Mouse (Mus musculus) midbrain, embryonic 15.5 days (tissue): ENCODE results near the gene Col9a3. TPM values are rescaled to one million over a fixed set of nuclear protein-coding genes. Genes with fewer than 3 reads are reported as not detected.

Experiments
- ATAC-seq: fragments of 200-750 bp; cut with Nextera tagmentation; replicated peaks from 2 replicates; pipeline ENCODE4 v1.8.0; 2017; ENCODE audit warnings: moderate TSS enrichment
- H3K27ac ChIP-seq: fragments of 300-500 bp; sonication (generic); 2 replicates; pipeline ENCODE4 v1.5.1; 2015; ENCODE audit warnings: mild to moderate bottlenecking, inconsistent platforms
- H3K27me3 ChIP-seq: fragments of 300-500 bp; sonication (generic); replicated peaks from 2 replicates; pipeline ENCODE4 v1.6.1; 2015; ENCODE audit warnings: inconsistent platforms
- H3K36me3 ChIP-seq: fragments of 300-500 bp; sonication (generic); replicated peaks from 2 replicates; pipeline ENCODE4 v1.6.1; 2015; ENCODE audit warnings: inconsistent platforms
- H3K4me1 ChIP-seq: fragments of 300-500 bp; sonication (generic); 2 replicates; pipeline ENCODE4 v1.6.1; 2015; ENCODE audit warnings: inconsistent platforms
- H3K4me2 ChIP-seq: fragments of 300-500 bp; sonication (generic); 2 replicates; pipeline ENCODE4 v1.6.1; 2015; ENCODE audit warnings: inconsistent platforms, mild to moderate bottlenecking, moderate library complexity
- H3K4me3 ChIP-seq: fragments of 300-500 bp; sonication (generic); 2 replicates; pipeline ENCODE4 v1.5.1; 2015; ENCODE audit warnings: mild to moderate bottlenecking, inconsistent platforms
- H3K9ac ChIP-seq: fragments of 300-500 bp; sonication (generic); 2 replicates; pipeline ENCODE4 v1.6.1; 2015; ENCODE audit warnings: mild to moderate bottlenecking, inconsistent platforms
- H3K9me3 ChIP-seq: fragments of 300-500 bp; sonication (generic); 2 replicates; pipeline ENCODE4 v1.6.1; 2016; ENCODE audit warnings: inconsistent platforms
- WGBS: fragments of 180-500 bp; shearing (Covaris S2); methylation state at CpG from one replicate; pipeline ENCODE4 v1.1.7; 2015; ENCODE audit warnings: mixed read lengths; 5-methylcytosine and 5-hydroxymethylcytosine counted together
- polyA plus RNA-seq: library from polyadenylated mRNA; unstranded; fragments of >200 nt; fragmentation: Nextera tagmentation; extraction: Ambion mirVana; gene quantifications from 2 replicates; pipeline ENCODE4 v1.2.1, GENCODE M21; 2015

The Col9a3 gene
- polyA plus RNA-seq, 1 experiment from 2014 or later = 36.7 TPM

GRCm38 (mm10) chr2:180581002-180581401 is 16.6 kb upstream of the Col9a3 start, which contains the start of gene Mrgbp:
Gene Mrgbp (plus strand): TSS chr2:180581304.
- H3K4me3 ChIP-seq = no peak within 1 kb of the TSS
- peaks cover 13% of the 10 kb centered on the region for H3K36me3 ChIP-seq
- 0 out of 2 replicates have a peak, but pooled peaks cover 6% of the 10 kb centered on the region for H3K27me3 ChIP-seq
- no peak for ATAC-seq
- no peak within 1 kb of the TSS for H3K9ac ChIP-seq
- no peak within 1 kb of the TSS for H3K27ac ChIP-seq
- H3K4me2 ChIP-seq = no peak within 1 kb of the TSS
- 78% methylated on average over 3 of the region's 3 CpGs for WGBS
- peaks cover 24% of the 10 kb centered on the region for H3K4me1 ChIP-seq
- no peaks in the 10 kb centered on the region for H3K9me3 ChIP-seq

GRCm38 (mm10) chr2:180582481-180583153 is 15.0 kb upstream of the Col9a3 start:
- Histone ChIP-seq H3K9me3 (no peaks in the 10 kb centered on the region), H3K36me3 (peaks cover 13% of the 10 kb centered on the region), H3K27me3 (0 out of 2 replicates have a peak, but pooled peaks cover 6% of the 10 kb centered on the region), H3K4me1 (peaks cover 24% of the 10 kb centered on the region), H3K27ac (peak overlapping the region; percentile 79), H3K4me2 (peak overlapping the region; percentile 77), H3K4me3 (peak overlapping the region; percentile 81), H3K9ac (peak overlapping the region; percentile 97)
- ATAC-seq = peak; percentile 76
- under 1% methylated on average over 57 of the region's 57 CpGs for WGBS

GRCm38 (mm10) chr2:180583154-180583507 is 14.5 kb upstream of the Col9a3 start:
- 29% methylated on average over 7 of the region's 7 CpGs for WGBS
- Histone ChIP-seq H3K36me3 (peaks cover 13% of the 10 kb centered on the region), H3K4me3 (peak overlapping the region; percentile 81), H3K4me1 (peaks cover 24% of the 10 kb centered on the region), H3K4me2 (peak overlapping the region; percentile 77), H3K9me3 (no peaks in the 10 kb centered on the region), H3K27ac (peak overlapping the region; percentile 79; the same call in 1 of the 2 replicates), H3K27me3 (0 out of 2 replicates have a peak, but pooled peaks cover 6% of the 10 kb centered on the region), H3K9ac (peak overlapping the region; percentile 97)
- ATAC-seq = peak; percentile 51

- Histone ChIP-seq H3K9me3 (no peaks in the 10 kb centered on the region), H3K4me2 (peak overlapping the region; percentile 64), H3K4me1 (peaks cover 38% of the 10 kb centered on the region), H3K4me3 (peak overlapping the region; percentile 84), H3K36me3 (peaks cover 20% of the 10 kb centered on the region), H3K27me3 (no peaks in the 10 kb centered on the region), H3K9ac (peak overlapping the region; percentile 84), H3K27ac (peak overlapping the region; percentile 91)
- 51% methylated on average over 6 of the region's 6 CpGs for WGBS
- peak; percentile 7 for ATAC-seq
These were observed 8.9 kb upstream of the Col9a3 start for GRCm38 (mm10) chr2:180588736-180589122.

GRCm38 (mm10) chr2:180589123-180589831 is 8.3 kb upstream of the Col9a3 start, which contains the start of gene Ogfr:
Gene Ogfr (plus strand): TSS chr2:180589245.
- H3K27ac ChIP-seq = peak within 1 kb of the TSS; percentile 91
- no peaks in the 10 kb centered on the region for H3K27me3 ChIP-seq
- H3K36me3 ChIP-seq = peaks cover 24% of the 10 kb centered on the region
- peaks cover 33% of the 10 kb centered on the region for H3K4me1 ChIP-seq
- H3K9ac ChIP-seq = peak within 1 kb of the TSS; percentile 84
- H3K4me2 ChIP-seq = peak within 1 kb of the TSS; percentile 64
- peak within 1 kb of the TSS; percentile 84 for H3K4me3 ChIP-seq
- H3K9me3 ChIP-seq = no peaks in the 10 kb centered on the region
- peak; percentile 89 for ATAC-seq
- WGBS = under 1% methylated on average over 63 of the region's 67 CpGs

GRCm38 (mm10) chr2:180598157-180598705 is 641 bp downstream of the Col9a3 start:
- peaks cover 15% of the 10 kb centered on the region; the same call in 1 of the 2 replicates for H3K4me1 ChIP-seq
- peak overlapping the region; percentile 58 for H3K4me2 ChIP-seq
- WGBS = 1% methylated on average over 40 of the region's 41 CpGs
- H3K4me3 ChIP-seq = peak overlapping the region; percentile 34
- 0 out of 2 replicates have a peak, but pooled peaks have one; percentile 46 for ATAC-seq
- 0 out of 2 replicates have a peak overlapping the region, but pooled peaks have one; percentile 4 for H3K27ac ChIP-seq
- 0 out of 2 replicates have a peak, but pooled peaks cover 2% of the 10 kb centered on the region for H3K27me3 ChIP-seq
- peak overlapping the region; percentile 29 for H3K9ac ChIP-seq
- H3K36me3 ChIP-seq = peaks cover 5% of the 10 kb centered on the region
- H3K9me3 ChIP-seq = no peaks in the 10 kb centered on the region

- Histone ChIP-seq H3K4me3 (no peak overlapping the region), H3K36me3 (no peaks in the 10 kb centered on the region), H3K9ac (no peak overlapping the region), H3K27ac (peak overlapping the region; percentile 63), H3K27me3 (0 out of 2 replicates have a peak, but pooled peaks cover 2% of the 10 kb centered on the region), H3K4me2 (no peak overlapping the region), H3K4me1 (peaks cover 15% of the 10 kb centered on the region; the same call in 1 of the 2 replicates), H3K9me3 (no peaks in the 10 kb centered on the region)
- 10% methylated on average over 9 of the region's 9 CpGs for WGBS
- peak; percentile 24; the same call in 1 of the 2 replicates for ATAC-seq
These were observed 3.0 kb downstream of the Col9a3 start for GRCm38 (mm10) chr2:180600569-180601021.

GRCm38 (mm10) chr2:180604781-180605180 is 7.2 kb downstream of the Col9a3 start:
- Histone ChIP-seq H3K36me3 (no peaks in the 10 kb centered on the region), H3K27ac (no peak overlapping the region), H3K4me2 (no peak overlapping the region), H3K9me3 (no peaks in the 10 kb centered on the region), H3K4me3 (no peak overlapping the region), H3K27me3 (no peaks in the 10 kb centered on the region), H3K4me1 (no peaks in the 10 kb centered on the region), H3K9ac (no peak overlapping the region)
- ATAC-seq = no peak
- WGBS = 61% methylated on average over 6 of the region's 6 CpGs

GRCm38 (mm10) chr2:180610283-180610682 is 12.7 kb downstream of the Col9a3 start:
- WGBS = 76% methylated on average over 4 of the region's 4 CpGs
- Histone ChIP-seq H3K4me2 (no peak overlapping the region), H3K9me3 (no peaks in the 10 kb centered on the region), H3K27me3 (no peaks in the 10 kb centered on the region), H3K4me3 (no peak overlapping the region), H3K36me3 (no peaks in the 10 kb centered on the region), H3K27ac (no peak overlapping the region), H3K4me1 (no peaks in the 10 kb centered on the region), H3K9ac (no peak overlapping the region)
- no peak for ATAC-seq

GRCm38 (mm10) chr2:180611882-180612281 is 14.3 kb downstream of the Col9a3 start:
- no peaks in the 10 kb centered on the region for H3K9me3 ChIP-seq
- H3K4me2 ChIP-seq = no peak overlapping the region
- no peak overlapping the region for H3K9ac ChIP-seq
- no peaks in the 10 kb centered on the region for H3K4me1 ChIP-seq
- H3K4me3 ChIP-seq = no peak overlapping the region
- WGBS = 85% methylated on average over 2 of the region's 2 CpGs
- no peaks in the 10 kb centered on the region for H3K36me3 ChIP-seq
- H3K27me3 ChIP-seq = no peaks in the 10 kb centered on the region
- no peak overlapping the region for H3K27ac ChIP-seq
- ATAC-seq = no peak

- Histone ChIP-seq H3K9me3 (peaks cover 11% of the 10 kb centered on the region), H3K27ac (no peak overlapping the region), H3K4me2 (peak overlapping the region; percentile 49), H3K27me3 (peaks cover 51% of the 10 kb centered on the region), H3K4me3 (peak overlapping the region; percentile 40), H3K9ac (0 out of 2 replicates have a peak overlapping the region, but pooled peaks have one; percentile 25), H3K36me3 (no peaks in the 10 kb centered on the region), H3K4me1 (peaks cover 4% of the 10 kb centered on the region; the same call in 1 of the 2 replicates)
- WGBS = 2% methylated on average over 91 of the region's 112 CpGs
- 0 out of 2 replicates have a peak, but pooled peaks have one; percentile 33 for ATAC-seq
These were observed 44.3 kb downstream of the Col9a3 start for GRCm38 (mm10) chr2:180641576-180642554.
